Mouse (Mus musculus) ES-E14 (cell line): Measurements from ENCODE around the gene Disc1.

Experiments used
- HCFC1 ChIP-seq: IDR thresholded peaks from 2 replicates; pipeline ENCODE4 v1.6.1; 2012; ENCODE audit warnings: low read length, inconsistent platforms, borderline replicate concordance; ENCODE audit not compliant: insufficient read depth
- MAFK ChIP-seq: IDR thresholded peaks from 2 replicates; pipeline ENCODE4 v1.6.1; 2014; ENCODE audit warnings: mild to moderate bottlenecking, low read depth, low read length, inconsistent platforms; ENCODE audit not compliant: insufficient read depth
- ZNF384 ChIP-seq: IDR thresholded peaks from 2 replicates; pipeline ENCODE4 v1.6.1; 2012; ENCODE audit warnings: low read depth, low read length, inconsistent platforms

- TF ChIP-seq ZNF384 (no peak), HCFC1 (no peak), MAFK (no peak)
Measured at GRCm38 (mm10) chr8:125235898-125236835, 182.2 kb downstream of the Disc1 start.
